Mouse (Mus musculus) right cerebral cortex, postnatal 4 days (tissue): ENCODE results near the gene Duxf3.
"Not testable (repeated sequence)": the region's sequence is repeated elsewhere in the genome, so short reads cannot be mapped to it uniquely, and the experiment has no call there.

Source experiments
- DNase-seq: peaks from one replicate; pipeline ENCODE4 v3.0.0-alpha.2; 2022

Duxf3 gene

GRCm38 (mm10) chr10:58221571-58221970 is 10.9 kb downstream of the Duxf3 start:
- not testable (repeated sequence) for DNase-seq

- DNase-seq, result no peak
Observed at GRCm38 (mm10) chr10:58220726-58221125, 11.7 kb downstream of the Duxf3 start.

DNA sequence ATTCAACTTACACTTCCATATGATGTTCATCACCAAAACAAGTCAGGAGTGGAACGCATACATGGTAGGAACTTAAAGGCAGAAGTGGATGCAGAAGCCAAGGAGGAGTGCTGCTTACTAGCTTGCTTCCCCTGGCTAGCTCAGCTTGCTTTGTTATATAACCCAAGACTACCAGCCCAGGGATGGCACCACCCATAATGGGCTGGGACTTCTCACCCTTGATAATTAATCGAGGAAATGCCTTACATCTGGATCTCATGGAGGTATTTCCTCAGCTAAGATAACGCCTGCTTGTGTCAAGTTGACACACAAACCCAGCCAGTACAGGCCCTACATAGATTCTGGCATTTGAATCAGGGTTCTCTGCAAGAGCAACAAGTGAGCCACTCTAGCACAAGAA is 15.1 kb downstream of the Duxf3 start:
- DNase-seq, result no peak

DNA sequence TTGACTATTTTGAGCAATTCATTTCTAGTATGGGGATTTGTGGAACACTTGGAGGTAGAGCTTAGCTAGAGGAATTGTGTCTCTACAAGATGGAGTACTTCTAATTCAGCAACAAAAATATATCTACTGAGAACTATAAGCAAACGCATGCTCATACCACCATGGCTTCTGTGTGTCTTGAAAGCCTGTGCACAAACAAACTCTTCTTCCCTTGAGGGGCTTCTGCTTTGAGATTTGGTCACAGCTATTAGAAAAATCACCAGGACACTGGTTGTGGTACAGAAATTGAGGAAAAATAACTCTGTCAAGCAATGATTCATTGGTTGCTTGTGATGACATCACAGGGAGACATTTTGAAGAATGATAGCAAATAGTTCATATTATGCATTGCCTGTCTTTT is 17.1 kb downstream of the Duxf3 start:
- DNase-seq, result no peak

GRCm38 (mm10) chr10:58214934-58215333 is 17.5 kb downstream of the Duxf3 start:
- DNase-seq, result no peak

- DNase-seq, result no peak
Observed at GRCm38 (mm10) chr10:58214497-58214896, 18.0 kb downstream of the Duxf3 start.

GRCm38 (mm10) chr10:58212230-58212629 is 20.2 kb downstream of the Duxf3 start:
- no peak for DNase-seq

GRCm38 (mm10) chr10:58211213-58211612 is 21.3 kb downstream of the Duxf3 start:
- no peak for DNase-seq

DNA sequence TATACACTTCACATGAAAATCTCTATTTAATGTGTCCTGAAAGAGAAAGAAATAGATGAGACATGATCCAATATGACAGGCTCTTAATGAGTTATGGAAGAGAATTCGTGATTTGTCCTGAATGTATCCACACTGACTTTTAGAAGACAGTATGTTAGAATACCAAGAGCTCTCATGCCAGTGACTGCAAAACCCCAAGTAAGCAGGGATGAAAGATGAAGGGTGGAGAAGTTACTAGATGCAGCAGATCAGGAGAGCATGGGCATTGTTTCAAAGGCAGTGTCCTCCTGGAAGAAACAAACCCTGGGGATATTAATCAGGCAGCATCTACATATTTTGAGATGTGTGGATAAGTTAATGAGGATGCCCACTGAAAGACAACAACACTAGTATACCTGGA is 22.0 kb downstream of the Duxf3 start:
- no peak for DNase-seq

- DNase-seq, result no peak
Observed at GRCm38 (mm10) chr10:58209710-58210467, 22.6 kb downstream of the Duxf3 start.

DNA sequence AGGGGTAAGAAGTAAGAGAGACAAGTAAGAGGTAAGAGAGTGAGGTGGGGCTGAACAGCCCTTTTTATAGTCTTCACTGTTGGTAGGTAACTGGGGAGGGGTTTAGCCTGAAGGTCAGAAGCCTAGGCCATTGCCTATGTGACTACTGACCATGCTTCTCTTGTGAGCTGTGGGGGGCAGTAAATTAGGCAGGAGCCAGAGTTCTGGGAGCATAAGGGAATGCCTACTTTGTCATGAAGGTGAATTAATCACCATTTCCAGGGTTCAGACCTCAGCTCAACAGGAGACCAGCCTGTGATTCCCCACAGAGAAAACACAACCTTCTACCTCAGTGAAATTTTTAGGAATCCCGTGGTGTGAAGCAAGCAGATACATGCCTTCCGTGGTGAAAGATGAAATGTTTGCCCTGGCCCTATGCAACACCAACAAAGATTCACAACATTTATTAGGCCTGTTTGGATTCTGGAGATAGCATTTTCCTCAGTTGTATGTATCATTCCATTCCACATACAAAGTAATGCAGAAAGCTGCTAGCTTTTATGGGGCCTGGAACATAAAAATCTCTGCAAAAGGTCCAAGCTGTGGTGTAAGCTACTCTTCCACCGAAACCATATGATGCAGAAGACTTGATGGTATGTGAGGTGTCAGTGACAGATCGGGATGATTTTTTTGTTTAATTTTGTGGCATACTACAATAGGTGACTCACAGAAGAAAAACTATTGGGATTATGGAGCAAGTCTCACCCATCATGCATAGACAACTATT is 25.7 kb downstream of the Duxf3 start:
- no peak for DNase-seq

DNA sequence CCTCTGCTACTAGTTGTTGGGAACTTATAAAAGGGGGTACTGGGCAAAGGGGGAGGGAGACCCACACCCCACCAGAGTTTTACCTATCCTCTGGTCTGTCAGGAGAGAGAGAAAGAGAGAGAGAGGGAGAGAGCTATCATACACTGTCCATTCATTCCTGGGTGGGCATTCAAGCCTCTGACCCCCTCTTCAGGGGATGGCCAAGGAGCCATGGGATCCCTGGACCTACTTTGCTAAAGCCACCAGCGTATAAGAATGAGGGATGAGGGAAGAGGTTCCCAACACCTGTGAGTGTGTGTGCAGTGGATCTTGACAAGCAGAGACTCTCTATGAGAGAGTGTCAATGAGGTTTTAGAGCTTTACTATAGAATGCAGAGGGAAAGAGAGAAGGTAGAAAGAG is 26.5 kb downstream of the Duxf3 start:
- DNase-seq, result no peak
